Mouse (Mus musculus) 3134 (cell line): Measurements from ENCODE around the gene Hfe2.
"Not testable (repeated sequence)": the region's sequence is repeated elsewhere in the genome, so short reads cannot be mapped to it uniquely, and the experiment has no call there.

Experiments used
- DNase-seq: peaks from one replicate; pipeline ENCODE4 v3.0.0-alpha.2; 2011; ENCODE audit warnings: low spot score; ENCODE audit not compliant: insufficient read length; ENCODE audit errors: extremely low read depth

Hfe2 gene

GRCm38 (mm10) chr3:96524914-96525313 is at the start of gene Hfe2:
Hfe2 (plus strand) TSS chr3:96525172.
- DNase-seq: no peak

GRCm38 (mm10) chr3:96477084-96477483 is 47.9 kb upstream of the Hfe2 start:
- no peak for DNase-seq

DNA sequence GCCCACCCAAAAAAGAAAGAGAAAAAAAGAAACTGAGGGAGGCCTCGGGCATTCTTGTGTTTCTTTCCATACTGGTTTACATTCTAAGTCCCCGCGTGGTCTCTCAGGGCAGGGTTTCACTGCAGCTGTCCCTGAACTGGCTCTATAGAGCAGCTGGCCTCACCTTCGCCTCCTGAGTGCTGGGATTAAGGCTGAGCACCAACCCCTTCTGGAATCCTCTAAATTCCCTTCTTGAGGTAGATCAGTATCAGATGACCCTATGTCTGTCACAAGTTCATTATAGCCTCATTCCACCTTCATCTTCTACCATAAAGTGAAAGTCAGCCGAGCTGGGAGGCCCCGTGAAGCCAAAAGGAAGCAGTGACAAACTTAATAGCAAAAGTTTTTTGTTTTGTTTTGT is 47.4 kb upstream of the Hfe2 start:
- DNase-seq: no peak

- DNase-seq: no peak
These were observed 45.7 kb upstream of the Hfe2 start for GRCm38 (mm10) chr3:96479249-96479648.

GRCm38 (mm10) chr3:96480684-96481270 is 44.2 kb upstream of the Hfe2 start:
- DNase-seq: no peak

DNA sequence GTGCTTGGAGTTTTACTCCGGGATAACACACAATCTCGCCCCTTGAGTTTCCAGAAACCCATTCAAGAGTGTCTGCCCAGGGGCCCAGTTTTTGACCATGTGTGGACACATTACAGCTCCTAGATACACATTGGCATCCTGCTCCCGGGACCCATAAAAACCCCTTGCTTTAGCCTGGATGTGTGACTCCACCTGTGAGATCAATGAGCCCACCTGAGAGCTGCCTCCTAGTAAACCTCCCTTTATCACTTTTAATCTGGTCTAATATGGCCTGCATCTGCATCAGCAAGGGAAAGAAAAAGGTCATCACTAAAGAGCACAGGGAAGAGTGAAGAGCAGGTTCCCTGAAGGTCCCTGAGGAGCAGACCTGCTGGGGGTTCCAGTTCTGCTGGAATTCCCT is 43.1 kb upstream of the Hfe2 start:
- DNase-seq: no peak

DNA sequence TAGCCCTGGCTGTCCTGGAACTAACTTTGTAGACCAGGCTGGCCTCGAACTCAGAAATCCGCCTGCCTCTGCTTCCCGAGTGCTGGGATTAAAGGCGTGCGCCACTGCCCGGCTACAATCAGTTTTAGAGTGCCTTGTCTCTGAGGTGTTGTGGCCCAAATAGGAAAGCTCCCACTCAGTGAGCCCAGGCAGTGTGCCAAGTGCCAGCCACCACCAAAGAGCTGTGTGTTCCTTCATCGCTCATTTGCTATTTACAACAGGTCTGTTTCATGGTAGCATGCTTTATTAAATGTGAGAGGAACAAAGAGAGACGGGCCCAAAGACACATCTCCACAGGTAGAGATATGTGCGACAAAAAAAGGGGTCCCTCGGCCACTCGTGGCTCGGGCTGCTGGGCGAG is 42.5 kb upstream of the Hfe2 start:
- no peak for DNase-seq

GRCm38 (mm10) chr3:96483044-96483443 is 41.9 kb upstream of the Hfe2 start:
- DNase-seq: peak; percentile 31

- no peak for DNase-seq
These were observed 41.0 kb upstream of the Hfe2 start for GRCm38 (mm10) chr3:96483946-96484345.

DNA sequence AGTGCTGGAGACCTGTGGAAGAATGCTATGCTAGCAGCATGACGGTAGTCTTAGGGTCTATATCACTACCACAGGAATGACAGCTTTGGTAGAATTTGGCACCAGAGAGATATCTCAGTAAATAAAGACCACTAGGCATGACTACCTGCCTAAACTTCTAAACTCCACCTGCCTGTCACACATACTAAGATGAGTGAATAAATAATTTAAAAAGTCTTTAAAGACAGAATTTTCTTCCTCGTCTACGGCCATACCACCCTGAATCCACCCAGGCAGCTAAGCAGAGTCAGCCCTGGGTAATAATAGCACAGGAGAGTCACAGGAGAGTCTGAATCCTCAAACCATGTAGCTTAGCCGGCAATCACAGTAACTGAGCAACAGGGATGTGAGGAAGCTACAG is 40.1 kb upstream of the Hfe2 start:
- no peak for DNase-seq

DNA sequence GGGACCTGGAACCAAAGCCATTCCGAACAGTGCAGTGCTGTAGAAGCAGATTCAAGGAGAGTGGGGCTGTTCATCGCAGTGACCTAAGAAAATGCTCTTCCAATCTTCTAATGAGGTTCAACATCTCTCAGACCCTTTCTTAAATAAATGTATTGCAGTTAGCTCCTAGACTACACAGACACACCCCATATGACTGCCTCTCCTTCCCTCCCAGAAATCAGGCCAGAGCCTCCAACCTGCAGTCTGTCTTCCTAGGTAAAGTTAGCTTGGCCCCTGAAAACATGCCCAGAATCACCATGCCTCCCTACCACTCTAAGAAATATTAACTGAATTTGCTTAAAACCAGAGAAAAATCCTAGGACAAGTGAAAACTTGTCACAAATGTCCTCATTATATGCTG is 39.6 kb upstream of the Hfe2 start:
- DNase-seq: no peak

GRCm38 (mm10) chr3:96486064-96486827 is 38.7 kb upstream of the Hfe2 start:
- DNase-seq: not testable (repeated sequence)

DNA sequence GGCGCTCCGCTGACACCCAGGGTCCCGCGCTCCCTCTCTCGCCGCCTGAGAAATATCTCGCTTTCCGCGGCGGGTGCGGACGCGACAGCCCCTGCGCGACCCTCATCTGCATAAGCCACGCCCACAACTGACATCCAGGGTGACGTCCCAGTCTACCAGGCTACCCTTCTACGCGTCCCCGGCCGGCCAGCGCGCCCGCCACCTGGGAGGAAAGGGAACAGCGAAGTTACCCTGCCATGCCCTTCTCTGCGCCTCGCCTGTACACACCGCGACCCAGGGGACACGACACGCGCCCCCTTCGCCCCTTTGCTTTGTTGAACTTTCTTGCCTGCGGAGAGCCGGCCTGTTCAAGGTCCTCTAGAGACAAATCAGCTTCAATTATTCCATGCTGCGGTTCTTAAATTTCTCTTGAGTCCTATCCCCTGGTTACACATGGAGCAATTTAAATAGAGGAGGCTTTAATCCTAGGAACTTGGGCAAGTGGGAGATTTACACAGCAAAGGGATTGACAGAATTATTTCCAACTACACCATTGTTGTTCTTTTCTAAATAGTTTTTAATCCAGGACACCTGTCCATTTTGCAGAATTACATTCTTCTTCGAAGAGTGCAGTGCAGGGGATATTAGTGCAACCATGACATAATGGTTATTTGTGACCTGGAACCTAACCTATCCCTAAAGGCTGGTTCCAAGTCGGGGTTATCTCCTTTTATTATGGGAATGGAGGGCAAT is 38.0 kb upstream of the Hfe2 start:
- DNase-seq: not testable (repeated sequence)

DNA sequence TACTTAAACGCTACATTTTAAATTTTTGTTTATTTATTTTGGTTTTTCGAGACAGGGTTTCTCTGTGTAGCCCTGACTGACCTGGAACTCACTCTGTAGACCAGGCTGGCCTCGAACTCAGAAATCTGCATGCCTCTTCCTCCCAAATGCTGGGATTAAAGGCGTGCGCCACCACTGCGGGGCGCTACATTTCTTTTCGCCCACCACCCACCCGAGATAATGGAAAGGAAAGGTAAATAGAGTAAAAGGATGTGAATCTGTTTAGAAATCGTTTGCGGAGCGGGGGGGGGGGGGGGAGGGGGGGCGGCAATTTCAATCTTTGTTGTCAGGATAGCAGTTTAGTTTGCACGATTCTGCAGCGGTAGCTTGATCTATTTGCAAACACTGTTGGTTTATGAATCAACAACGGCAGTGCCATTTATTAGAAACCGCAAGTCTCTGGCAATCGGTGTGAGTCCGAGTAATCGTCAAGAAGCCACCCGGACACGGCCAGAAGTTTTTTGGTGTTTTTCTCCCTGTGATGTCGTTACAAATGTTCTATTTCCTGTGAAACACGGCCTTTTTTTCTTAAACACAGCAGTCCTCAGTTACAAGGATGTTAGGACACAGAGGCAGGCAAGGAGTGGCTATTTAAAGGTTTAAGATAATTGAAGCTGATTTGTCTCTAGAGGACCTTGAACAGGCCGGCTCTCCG is 37.2 kb upstream of the Hfe2 start:
- peak; percentile 70 for DNase-seq

DNA sequence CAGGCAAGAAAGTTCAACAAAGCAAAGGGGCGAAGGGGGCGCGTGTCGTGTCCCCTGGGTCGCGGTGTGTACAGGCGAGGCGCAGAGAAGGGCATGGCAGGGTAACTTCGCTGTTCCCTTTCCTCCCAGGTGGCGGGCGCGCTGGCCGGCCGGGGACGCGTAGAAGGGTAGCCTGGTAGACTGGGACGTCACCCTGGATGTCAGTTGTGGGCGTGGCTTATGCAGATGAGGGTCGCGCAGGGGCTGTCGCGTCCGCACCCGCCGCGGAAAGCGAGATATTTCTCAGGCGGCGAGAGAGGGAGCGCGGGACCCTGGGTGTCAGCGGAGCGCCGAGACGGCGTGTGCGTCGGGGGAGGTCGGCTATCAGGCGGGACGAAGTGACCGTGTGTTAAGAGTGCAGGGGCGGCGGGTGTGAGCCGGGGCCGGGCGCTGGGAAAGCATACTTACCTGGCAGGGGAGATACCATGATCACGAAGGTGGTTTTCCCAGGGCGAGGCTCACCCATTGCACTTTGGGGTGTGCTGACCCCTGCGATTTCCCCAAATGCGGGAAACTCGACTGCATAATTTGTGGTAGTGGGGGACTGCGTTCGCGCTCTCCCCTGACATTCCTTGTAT is 36.6 kb upstream of the Hfe2 start:
- DNase-seq: not testable (repeated sequence)

GRCm38 (mm10) chr3:96488907-96489629 is 35.9 kb upstream of the Hfe2 start:
- DNase-seq: not testable (repeated sequence)

DNA sequence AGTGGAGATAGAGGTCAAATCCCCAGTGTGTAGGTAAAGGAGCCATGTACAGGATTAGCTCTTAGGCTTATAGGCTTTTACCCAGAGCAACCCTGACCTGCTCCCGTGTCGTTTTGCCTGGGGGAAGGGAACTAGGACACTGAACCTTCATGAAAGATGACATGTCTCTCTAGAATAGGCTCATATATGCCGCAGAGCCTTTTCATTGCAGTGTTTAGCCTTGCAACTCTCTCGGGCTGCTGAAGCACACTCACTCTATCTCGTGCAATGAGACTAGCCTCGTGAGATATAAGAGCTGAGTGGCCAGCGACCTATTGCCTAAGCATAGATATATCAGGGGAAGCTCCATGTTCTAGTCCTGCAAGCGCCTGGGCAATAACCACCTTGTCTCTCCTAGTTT is 35.3 kb upstream of the Hfe2 start:
- DNase-seq: not testable (repeated sequence)

DNA sequence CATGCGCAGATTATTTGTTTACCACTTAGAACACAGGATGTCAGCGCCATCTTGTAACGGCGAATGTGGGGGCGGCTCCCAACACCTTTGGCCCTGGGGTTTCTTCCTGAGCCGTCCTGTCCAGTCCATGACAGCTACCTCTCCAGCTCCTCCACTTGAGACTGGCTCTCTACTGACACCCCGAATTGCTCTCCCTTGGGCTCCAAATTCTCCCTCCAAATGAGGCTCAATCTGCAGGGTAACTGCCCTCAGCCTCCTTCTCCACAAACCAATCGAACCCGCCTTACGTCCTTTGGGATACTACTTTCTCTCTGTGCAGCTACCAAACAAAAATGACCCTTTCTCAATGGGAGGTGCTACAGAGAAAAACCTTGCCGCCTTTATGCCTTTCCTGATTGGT is 30.5 kb upstream of the Hfe2 start:
- DNase-seq: not testable (repeated sequence)

DNA sequence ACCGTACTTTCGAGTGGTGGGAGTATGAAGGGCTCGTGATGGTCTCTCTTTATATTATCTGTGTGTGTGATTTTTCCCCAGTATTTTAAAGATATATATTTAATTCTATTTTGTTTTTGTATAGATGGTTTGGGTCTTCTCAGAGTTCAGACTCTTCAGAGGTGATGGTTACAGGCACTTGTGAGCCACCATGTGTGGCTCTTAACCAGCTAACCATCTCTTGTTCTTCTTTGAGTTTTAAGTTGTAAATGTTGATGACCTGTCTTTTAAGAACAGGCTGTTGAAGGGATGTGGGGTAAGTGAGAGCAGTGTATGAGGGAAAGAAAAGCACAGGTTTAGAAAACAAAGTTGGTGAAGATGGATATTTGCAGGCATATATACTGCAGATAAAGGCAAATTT is 30.1 kb upstream of the Hfe2 start:
- no peak for DNase-seq
